Mouse (Mus musculus) C2C12 (cell line): Measurements from ENCODE around the gene Serpina16. TPM values are rescaled to one million over a fixed set of nuclear protein-coding genes. Genes with fewer than 3 reads are reported as not detected.
A peak's percentile ranks its signal among the peaks of the same experiment; 100 is the strongest.

Experiments
- H3K27me3 ChIP-seq: one replicate; pipeline ENCODE4 v1.6.1; 2011; ENCODE audit not compliant: control insufficient read depth, insufficient read depth, insufficient read length
- H3K36me3 ChIP-seq: one replicate; pipeline ENCODE4 v1.6.1; 2011; ENCODE audit not compliant: control insufficient read depth, insufficient read depth
- H3K4me3 ChIP-seq: one replicate; pipeline ENCODE4 v1.5.1; 2011; ENCODE audit warnings: mild to moderate bottlenecking, control low read depth; ENCODE audit not compliant: poor library complexity, insufficient read depth, severe bottlenecking
- H3K79me2 ChIP-seq: one replicate; pipeline ENCODE4 v1.6.1; 2011; ENCODE audit not compliant: control insufficient read depth, insufficient read depth
- H3K79me3 ChIP-seq: one replicate; pipeline ENCODE4 v1.6.1; 2011; ENCODE audit warnings: low read depth, control low read depth
- H3ac ChIP-seq: one replicate; pipeline ENCODE3; 2011; ENCODE audit warnings: low read depth; ENCODE audit not compliant: control insufficient read depth, insufficient read length
- CEBPB ChIP-seq: IDR thresholded peaks from one replicate; pipeline ENCODE4 v1.6.1; 2011; ENCODE audit warnings: low read depth, mild to moderate bottlenecking, control low read depth, moderate library complexity
- CTCF ChIP-seq: IDR thresholded peaks from one replicate; pipeline ENCODE4 v1.5.1; 2011; ENCODE audit not compliant: control insufficient read depth, insufficient read depth, insufficient read length
- FOSL1 ChIP-seq: IDR thresholded peaks from one replicate; pipeline ENCODE4 v1.8.0; 2011; ENCODE audit warnings: mild to moderate bottlenecking, low read length; ENCODE audit not compliant: poor library complexity, insufficient read depth, severe bottlenecking
- MAX ChIP-seq: IDR thresholded peaks from one replicate; pipeline ENCODE4 v1.6.1; 2011; ENCODE audit warnings: mild to moderate bottlenecking, control low read depth
- MYOD1 ChIP-seq: IDR thresholded peaks from one replicate; pipeline ENCODE4 v1.6.1; 2011; ENCODE audit warnings: low read depth; ENCODE audit not compliant: control insufficient read depth, insufficient read length
- MYOG ChIP-seq: IDR thresholded peaks from one replicate; pipeline ENCODE4 v1.6.1; 2011; ENCODE audit not compliant: control insufficient read depth, insufficient read length; ENCODE audit errors: extremely low read depth
- USF1 ChIP-seq: IDR thresholded peaks from one replicate; pipeline ENCODE4 v1.6.1; 2011; ENCODE audit warnings: low read depth, mild to moderate bottlenecking, control low read depth, moderate library complexity
- polyA plus RNA-seq: library from polyadenylated mRNA; unstranded; fragments of >200 nt; fragmentation: generic; extraction: Trizol; gene quantifications from one replicate; pipeline ENCODE4 v1.2.1, GENCODE M21; 2012; ENCODE audit warnings: missing spikeins

Serpina16 gene
- polyA plus RNA-seq, 1 experiment = not detected

DNA sequence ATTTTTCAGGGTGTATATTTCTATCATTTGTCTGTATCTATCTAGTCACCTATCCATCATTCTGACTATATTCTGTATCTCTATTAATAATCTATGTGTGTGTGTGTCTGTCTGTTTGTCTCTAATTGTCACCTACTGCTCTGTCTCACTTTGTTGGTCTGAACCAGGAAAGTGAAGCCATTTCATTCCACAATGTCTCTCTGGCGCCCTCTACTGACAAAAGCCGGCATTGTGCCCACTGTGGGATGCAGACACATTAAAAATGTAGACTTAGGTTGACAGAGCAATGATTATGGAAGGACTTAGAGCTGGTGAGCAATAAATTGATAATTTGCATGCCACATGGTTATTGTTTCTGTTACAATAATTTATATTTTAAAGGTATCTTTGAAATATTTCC lies 32.6 kb downstream of the Serpina16 start:
- no peaks in the 10 kb centered on the region for H3K79me3 ChIP-seq
- H3K27me3 ChIP-seq = no peaks in the 10 kb centered on the region
- H3K79me2 ChIP-seq = no peaks in the 10 kb centered on the region
- TF ChIP-seq MYOD1 (no peak), CTCF (peak; percentile 54)
- H3K36me3 ChIP-seq = no peaks in the 10 kb centered on the region
- H3ac ChIP-seq = no peak overlapping the region
- no peak overlapping the region for H3K4me3 ChIP-seq

- no peak for TF ChIP-seq MAX
- TF ChIP-seq USF1 = no peak
- TF ChIP-seq CEBPB = no peak
- no peak for TF ChIP-seq CTCF
- Histone ChIP-seq H3K79me2 (no peaks in the 10 kb centered on the region), H3K27me3 (no peaks in the 10 kb centered on the region), H3K4me3 (no peak overlapping the region), H3K79me3 (no peaks in the 10 kb centered on the region), H3K36me3 (no peaks in the 10 kb centered on the region), H3ac (no peak overlapping the region)
Measured at GRCm38 (mm10) chr12:103635846-103636245, 40.1 kb downstream of the Serpina16 start.

DNA sequence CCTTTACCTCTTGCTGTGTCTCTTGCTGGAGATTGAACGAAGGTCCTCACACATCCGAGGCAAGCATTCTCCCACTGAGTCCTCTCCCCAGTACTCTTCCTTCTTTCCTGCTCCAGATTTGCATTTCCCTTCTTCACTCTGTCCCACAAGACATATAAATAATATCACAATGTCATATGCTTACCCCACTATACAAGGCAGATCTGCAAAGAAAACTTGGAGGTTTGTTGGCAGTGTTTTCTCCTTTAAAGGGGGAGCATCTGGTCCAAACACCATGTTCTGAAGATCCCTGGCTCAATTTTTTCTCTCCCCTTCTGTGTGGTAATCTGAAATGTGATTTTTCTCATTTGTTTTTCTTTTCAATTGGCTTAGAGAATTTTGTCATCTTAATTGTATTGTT lies 41.5 kb downstream of the Serpina16 start:
- H3ac ChIP-seq = no peak overlapping the region
- H3K79me3 ChIP-seq = no peaks in the 10 kb centered on the region
- peaks cover 5% of the 10 kb centered on the region for H3K27me3 ChIP-seq
- no peak for TF ChIP-seq FOSL1
- TF ChIP-seq MYOD1 = no peak
- no peak for TF ChIP-seq CTCF
- TF ChIP-seq USF1 = no peak
- TF ChIP-seq CEBPB = no peak
- no peak for TF ChIP-seq MYOG
- no peak for TF ChIP-seq MAX
- no peaks in the 10 kb centered on the region for H3K36me3 ChIP-seq
- H3K4me3 ChIP-seq = no peak overlapping the region
- no peaks in the 10 kb centered on the region for H3K79me2 ChIP-seq

DNA sequence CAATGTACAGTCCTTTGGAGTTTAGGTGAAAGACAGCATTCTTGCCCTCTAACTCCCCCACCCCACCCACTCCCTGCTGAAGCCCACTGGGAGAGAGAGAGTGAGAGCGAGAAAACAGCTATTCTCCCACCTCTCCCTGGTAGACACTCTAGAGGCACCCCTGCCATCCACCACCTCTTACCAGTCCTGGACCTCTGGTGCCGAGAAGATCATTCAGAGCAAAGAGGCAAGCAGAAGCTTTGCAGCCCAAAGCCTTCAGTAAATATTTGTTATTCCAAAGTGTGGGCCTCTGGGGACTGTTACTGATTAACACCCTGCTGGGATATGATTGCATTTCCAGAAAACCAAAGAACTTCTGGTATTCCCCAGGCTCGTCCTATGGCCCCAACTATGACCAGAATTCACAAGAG lies 44.7 kb downstream of the Serpina16 start, which contains the start of gene Serpina10:
Gene Serpina10 (minus strand): TSS at position 242 of the 410 bp plus-strand sequence.
- H3K36me3 ChIP-seq = no peaks in the 10 kb centered on the region
- no peak within 1 kb of the TSS for H3ac ChIP-seq
- H3K79me3 ChIP-seq = no peaks in the 10 kb centered on the region
- H3K27me3 ChIP-seq = peaks cover 5% of the 10 kb centered on the region
- H3K4me3 ChIP-seq = no peak within 1 kb of the TSS
- no peaks in the 10 kb centered on the region for H3K79me2 ChIP-seq
- TF ChIP-seq USF1 (no peak), MYOG (no peak), FOSL1 (no peak), CEBPB (no peak), CTCF (no peak), MYOD1 (no peak), MAX (no peak)

Other genes with a start within 250 kb of the Serpina16 start
- gene Ifi27, start 241.9 kb downstream of the Serpina16 start, polyA plus RNA-seq = 55.2 TPM
- 0.53 TPM for gene Ifi27l2a, start 232.5 kb downstream of the Serpina16 start, polyA plus RNA-seq
- 0.12 TPM for gene Ifi27l2b, start 218.9 kb downstream of the Serpina16 start, polyA plus RNA-seq
- gene Ppp4r4, start 143.9 kb downstream of the Serpina16 start, polyA plus RNA-seq = 0.09 TPM
- gene Serpina10, start 44.7 kb downstream of the Serpina16 start, polyA plus RNA-seq = not detected
- gene Serpina6, start 18.9 kb downstream of the Serpina16 start, polyA plus RNA-seq = 0.06 TPM
- gene Serpina1f, start 19.4 kb upstream of the Serpina16 start, polyA plus RNA-seq = not detected
- 0.06 TPM for gene Serpina1d, start 97.5 kb upstream of the Serpina16 start, polyA plus RNA-seq
- not detected for gene Serpina1b, start 154.2 kb upstream of the Serpina16 start, polyA plus RNA-seq
- not detected for gene Serpina1a, start 187.4 kb upstream of the Serpina16 start, polyA plus RNA-seq
- not detected for gene Serpina1c, start 228.7 kb upstream of the Serpina16 start, polyA plus RNA-seq